Mouse (Mus musculus) kidney, adult 2 months (tissue): ENCODE measurements around the gene Gmip.

Source experiments
- CTCF ChIP-seq: fragments of 200-500 bp; conservative IDR thresholded peaks from 2 replicates; pipeline ENCODE4 v1.5.1; 2011; ENCODE audit warnings: low read depth, mild to moderate bottlenecking, control low read depth, low read length, moderate library complexity, mixed read lengths; ENCODE audit not compliant: insufficient read depth, insufficient read length
- POLR2A ChIP-seq: fragments of 200-500 bp; IDR thresholded peaks from one replicate; pipeline ENCODE4 v1.6.1; 2011; ENCODE audit warnings: low read depth, low read length, control low read depth

DNA sequence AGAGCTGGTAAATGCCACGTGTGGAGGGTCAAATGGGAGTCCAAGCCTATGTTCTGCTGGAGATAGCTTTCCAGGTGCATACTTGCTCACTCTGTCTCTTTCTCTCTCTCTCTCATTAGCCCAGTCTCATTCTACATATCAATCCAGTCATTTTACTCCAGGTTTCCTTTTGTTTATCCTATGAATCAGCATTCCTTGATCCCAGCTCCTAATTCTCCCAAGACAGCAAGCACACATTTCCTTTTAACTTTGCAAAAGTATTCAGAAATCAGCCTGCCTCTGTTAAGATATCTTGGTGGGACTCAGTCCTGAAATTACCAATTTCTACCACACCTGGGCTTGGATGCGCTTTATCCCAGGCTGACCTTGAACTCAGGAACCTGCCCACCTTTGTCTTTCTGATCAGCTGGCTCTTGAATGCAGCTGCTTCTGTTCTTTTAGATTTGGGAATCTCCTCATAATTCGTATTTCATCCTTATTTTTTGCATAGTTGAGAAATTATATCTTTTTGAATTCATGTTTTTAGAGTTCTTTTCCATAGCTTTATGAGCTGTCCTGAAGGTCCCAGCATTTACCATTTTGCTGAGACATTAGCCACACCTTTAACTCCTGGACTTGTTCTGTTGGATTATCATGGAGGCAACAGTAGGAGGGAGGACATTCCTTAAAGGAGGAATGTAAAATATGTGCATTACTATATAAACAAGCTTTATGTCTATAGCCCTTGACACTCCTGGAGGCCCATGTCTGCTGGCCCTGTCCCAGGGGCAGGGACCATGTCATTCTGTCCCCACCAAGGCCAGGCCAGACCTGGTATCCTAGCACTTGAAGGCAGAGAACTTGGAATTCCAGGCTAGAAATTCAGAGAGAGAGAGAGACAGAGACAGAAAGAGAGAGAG lies 38.9 kb downstream of the Gmip start:
- TF ChIP-seq POLR2A (no peak), CTCF (no peak)
